Mouse (Mus musculus) embryo, embryonic 9.5 days (tissue): Measurements from ENCODE around the gene Prdm9.

Experiments
- DNase-seq: peaks from one replicate; pipeline ENCODE4 v3.0.0-alpha.2; 2017; ENCODE audit errors: extremely low spot score

Gene Prdm9

DNA sequence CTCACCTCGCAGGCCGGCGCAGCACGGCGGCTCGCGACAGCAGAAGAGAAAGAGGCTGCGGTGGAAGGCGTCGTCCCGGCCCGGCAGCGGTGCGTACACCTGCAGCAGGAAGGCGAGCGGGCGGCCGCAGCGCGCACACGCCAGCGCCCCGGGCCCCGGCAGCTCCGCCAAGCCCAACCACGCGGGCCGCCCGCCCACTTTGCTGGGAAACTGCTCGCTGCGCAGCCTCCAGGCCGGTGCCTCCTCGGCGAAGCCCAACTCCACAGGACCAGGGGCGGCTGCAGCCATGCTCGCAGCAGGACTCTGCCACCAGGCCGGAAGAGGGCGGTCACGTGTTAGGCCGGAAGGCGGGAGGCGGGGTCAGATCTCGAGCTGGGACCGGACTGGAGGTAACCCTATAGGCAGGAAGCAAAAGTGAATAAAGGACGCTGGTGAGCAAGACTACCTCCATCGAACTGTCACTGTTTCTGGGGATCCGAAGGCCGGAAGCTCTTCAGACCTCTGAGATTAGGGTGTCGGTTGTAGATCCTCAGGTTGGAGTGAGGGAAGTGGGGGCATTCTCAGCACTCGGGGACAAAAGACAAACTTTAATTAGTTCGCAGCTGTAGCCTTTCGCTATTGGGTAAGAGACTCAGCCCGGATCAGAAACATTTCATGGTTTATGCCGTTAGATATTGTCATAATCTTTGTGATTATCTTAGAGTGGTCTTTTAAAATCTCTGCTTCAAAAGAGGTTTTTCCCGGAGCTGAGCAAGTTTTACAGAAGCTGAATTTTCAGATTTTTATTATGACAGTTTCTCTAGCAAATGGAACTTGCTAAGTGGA, 37.0 kb downstream of the Prdm9 start, which contains the start of gene Pdcd2:
Gene Pdcd2, minus strand, starts transcription at position 316 of the 825 bp plus-strand sequence.
- peak; percentile 95 for DNase-seq

GRCm38 (mm10) chr17:15526304-15526703, 37.9 kb downstream of the Prdm9 start:
- peak; percentile 8 for DNase-seq

DNA sequence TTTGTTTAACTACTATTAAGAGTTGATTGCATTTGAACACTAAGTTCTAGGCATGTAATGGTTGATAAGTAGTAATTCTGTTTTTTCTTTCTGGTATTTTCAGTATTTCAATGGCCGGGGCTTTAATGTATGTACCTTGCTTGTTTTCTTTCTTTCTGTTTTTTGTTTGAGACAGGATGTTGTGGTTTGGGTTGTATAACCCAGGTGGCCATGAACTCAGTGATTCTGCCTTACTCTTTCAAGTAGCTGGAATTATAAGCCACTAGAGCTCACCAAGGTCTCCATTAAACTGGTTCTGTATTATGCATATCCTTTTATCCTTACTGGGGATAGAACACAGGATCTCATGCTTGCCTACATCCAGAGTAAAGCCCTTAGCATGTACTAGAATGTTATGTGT, 45.4 kb downstream of the Prdm9 start:
- DNase-seq = no peak

- DNase-seq = no peak
Observed at GRCm38 (mm10) chr17:15518186-15518585, 46.0 kb downstream of the Prdm9 start.

GRCm38 (mm10) chr17:15517776-15518175, 46.4 kb downstream of the Prdm9 start:
- DNase-seq = no peak

- DNase-seq = no peak
Observed at GRCm38 (mm10) chr17:15510694-15511093, 53.5 kb downstream of the Prdm9 start.

- DNase-seq = peak; percentile 97
Observed at GRCm38 (mm10) chr17:15499656-15500394, 64.3 kb downstream of the Prdm9 start, which contains the start of the genes Psmb1 and Tbp. Psmb1 (minus strand) TSS chr17:15499751. Tbp (plus strand) TSS chr17:15499888.

DNA sequence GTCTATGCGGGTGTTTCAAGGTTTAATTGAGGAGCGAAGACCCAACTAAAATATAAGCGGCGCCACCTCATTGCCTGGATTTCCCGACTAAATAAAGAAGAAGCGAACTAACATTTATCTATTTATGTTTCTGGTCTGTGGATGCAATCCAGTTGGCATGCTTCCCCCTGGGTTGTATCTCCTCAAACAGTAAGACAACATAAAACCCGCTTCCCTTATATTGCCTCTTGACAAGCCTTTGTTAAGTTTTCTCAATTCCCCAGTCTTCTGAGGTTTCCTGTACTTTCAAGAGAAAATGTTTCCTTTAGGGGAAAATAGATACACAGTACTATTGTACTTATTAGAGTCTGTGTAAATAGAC, 65.4 kb downstream of the Prdm9 start:
- no peak for DNase-seq

DNA sequence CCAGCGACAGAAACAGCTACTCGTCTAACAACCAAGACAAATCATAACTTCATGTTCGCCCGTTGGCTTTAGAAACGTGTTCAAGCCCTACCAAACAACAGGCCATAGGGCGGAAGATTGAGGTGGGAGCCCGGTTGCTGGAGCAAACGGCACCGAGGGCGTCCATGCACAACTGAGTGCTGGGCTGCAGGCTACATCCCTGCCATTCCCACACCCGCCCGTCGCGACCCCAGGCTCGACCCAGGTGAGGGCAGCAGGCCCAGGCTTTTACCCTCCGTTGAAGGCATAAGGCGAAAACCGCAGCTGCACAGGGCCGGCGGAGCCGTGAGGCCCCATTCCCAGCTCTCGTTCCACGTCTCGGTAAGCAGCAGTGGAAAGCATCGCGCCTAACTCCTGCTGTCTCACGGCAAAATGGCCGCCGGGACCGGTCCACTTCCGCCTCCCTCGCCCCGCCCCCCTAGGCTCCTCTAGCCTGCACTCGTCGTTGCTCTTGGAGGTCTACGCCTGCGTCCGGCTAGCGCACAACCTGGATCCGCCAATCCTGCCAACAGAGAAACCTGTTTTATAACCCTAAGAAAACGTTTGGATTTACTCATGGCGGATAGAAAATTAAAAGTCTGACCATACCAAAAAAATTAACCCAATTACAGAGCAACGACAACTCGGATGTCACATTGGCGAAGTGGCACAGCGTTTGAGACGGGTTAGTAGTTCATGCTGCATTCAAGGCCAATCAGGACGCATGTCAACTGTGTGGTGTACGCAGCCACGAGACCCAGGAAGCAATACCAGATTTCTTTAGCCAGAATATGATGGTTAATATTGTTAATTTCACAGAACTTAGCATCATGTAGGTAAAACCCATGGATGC, 66.0 kb downstream of the Prdm9 start:
- DNase-seq = peak; percentile 91
